Mouse (Mus musculus): ENCODE results near the gene 6430628N08Rik. TPM values are rescaled to one million over a fixed set of nuclear protein-coding genes. Genes with fewer than 3 reads are reported as not detected.
A peak's percentile ranks its signal among the peaks of the same experiment; 100 is the strongest.

The 6430628N08Rik gene
- polyA plus RNA-seq, 1 experiment from 2014 or later: 0.48 TPM

- Histone ChIP-seq H3K4me3 (ENCODE audit: low read depth, low read length) (no peak overlapping the region), H3K36me3 (ENCODE audit: control insufficient read depth, insufficient read depth, low read length) (peaks cover 7% of the 10 kb centered on the region; the same call in 1 of the 2 replicates), H3K27ac (ENCODE audit: low read length) (peak overlapping the region; percentile 53; the same call in 1 of the 2 replicates), H3K9ac (ENCODE audit: low read depth, low read length) (no peak overlapping the region), H3K4me2 (ENCODE audit: low read length) (peak overlapping the region; percentile 3; the same call in 1 of the 2 replicates), H3K4me1 (ENCODE audit: control insufficient read depth, insufficient read depth, low read length) (peaks cover 35% of the 10 kb centered on the region), H3K9me3 (replicated peaks; ENCODE audit: control insufficient read depth, low read length, poor library complexity, severe bottlenecking) (no peaks in the 10 kb centered on the region), H3K27me3 (ENCODE audit: control insufficient read depth, insufficient read depth, low read depth, low read length) (no peaks in the 10 kb centered on the region)
- no peak for ATAC-seq
- 18% methylated on average over 9 of the region's 9 CpGs for WGBS
Measured at GRCm38 (mm10) chr4:115878828-115879227, 11.6 kb upstream of the 6430628N08Rik start.

GRCm38 (mm10) chr4:115881183-115881582 lies 9.3 kb upstream of the 6430628N08Rik start:
- Histone ChIP-seq H3K9ac (ENCODE audit: low read depth, low read length) (no peak overlapping the region), H3K4me1 (ENCODE audit: control insufficient read depth, insufficient read depth, low read length) (peaks cover 40% of the 10 kb centered on the region), H3K4me3 (ENCODE audit: low read depth, low read length) (no peak overlapping the region), H3K9me3 (replicated peaks; ENCODE audit: control insufficient read depth, low read length, poor library complexity, severe bottlenecking) (no peaks in the 10 kb centered on the region), H3K27me3 (ENCODE audit: control insufficient read depth, insufficient read depth, low read depth, low read length) (no peaks in the 10 kb centered on the region), H3K4me2 (ENCODE audit: low read length) (peak overlapping the region; percentile 13; the same call in 1 of the 2 replicates), H3K36me3 (ENCODE audit: control insufficient read depth, insufficient read depth, low read length) (no peaks in the 10 kb centered on the region; the same call in 1 of the 2 replicates), H3K27ac (ENCODE audit: low read length) (peak overlapping the region; percentile 58)
- peak; percentile 71 for ATAC-seq
- 5% methylated on average over 1 of the region's 1 CpGs for WGBS

- Histone ChIP-seq H3K27ac (ENCODE audit: low read length) (no peak overlapping the region), H3K4me2 (ENCODE audit: low read length) (no peak overlapping the region), H3K9ac (ENCODE audit: low read depth, low read length) (no peak overlapping the region), H3K4me3 (ENCODE audit: low read depth, low read length) (no peak overlapping the region), H3K27me3 (ENCODE audit: control insufficient read depth, insufficient read depth, low read depth, low read length) (no peaks in the 10 kb centered on the region), H3K4me1 (ENCODE audit: control insufficient read depth, insufficient read depth, low read length) (peaks cover 40% of the 10 kb centered on the region), H3K9me3 (replicated peaks; ENCODE audit: control insufficient read depth, low read length, poor library complexity, severe bottlenecking) (no peaks in the 10 kb centered on the region), H3K36me3 (ENCODE audit: control insufficient read depth, insufficient read depth, low read length) (no peaks in the 10 kb centered on the region)
- ATAC-seq: no peak
- WGBS: 63% methylated on average over 4 of the region's 4 CpGs
Measured at GRCm38 (mm10) chr4:115882195-115882594, 8.3 kb upstream of the 6430628N08Rik start.

- Histone ChIP-seq H3K9ac (ENCODE audit: low read depth, low read length) (no peak within 1 kb of the TSS), H3K9me3 (replicated peaks; ENCODE audit: control insufficient read depth, low read length, poor library complexity, severe bottlenecking) (no peaks in the 10 kb centered on the region), H3K4me3 (ENCODE audit: low read depth, low read length) (no peak within 1 kb of the TSS), H3K27me3 (ENCODE audit: control insufficient read depth, insufficient read depth, low read depth, low read length) (no peaks in the 10 kb centered on the region), H3K27ac (ENCODE audit: low read length) (no peak within 1 kb of the TSS), H3K4me1 (ENCODE audit: control insufficient read depth, insufficient read depth, low read length) (peaks cover 26% of the 10 kb centered on the region), H3K36me3 (ENCODE audit: control insufficient read depth, insufficient read depth, low read length) (no peaks in the 10 kb centered on the region), H3K4me2 (ENCODE audit: low read length) (no peak within 1 kb of the TSS)
- no peak for ATAC-seq
- WGBS: 70% methylated on average over 6 of the region's 6 CpGs
Measured at GRCm38 (mm10) chr4:115884022-115884421, 6.4 kb upstream of the 6430628N08Rik start, which contains the start of gene Kncn. TSS of gene Kncn (plus strand) at chr4:115884400.

GRCm38 (mm10) chr4:115885846-115886245 lies 4.6 kb upstream of the 6430628N08Rik start:
- Histone ChIP-seq H3K27me3 (ENCODE audit: control insufficient read depth, insufficient read depth, low read depth, low read length) (peaks cover 14% of the 10 kb centered on the region), H3K36me3 (ENCODE audit: control insufficient read depth, insufficient read depth, low read length) (no peaks in the 10 kb centered on the region), H3K9me3 (replicated peaks; ENCODE audit: control insufficient read depth, low read length, poor library complexity, severe bottlenecking) (no peaks in the 10 kb centered on the region), H3K4me2 (ENCODE audit: low read length) (no peak overlapping the region; the same call in 1 of the 2 replicates), H3K4me1 (ENCODE audit: control insufficient read depth, insufficient read depth, low read length) (peaks cover 24% of the 10 kb centered on the region), H3K27ac (ENCODE audit: low read length) (peak overlapping the region; percentile 40), H3K9ac (ENCODE audit: low read depth, low read length) (no peak overlapping the region), H3K4me3 (ENCODE audit: low read depth, low read length) (no peak overlapping the region)
- 69% methylated on average over 3 of the region's 3 CpGs for WGBS
- ATAC-seq: peak; percentile 81

- H3K4me1 ChIP-seq (ENCODE audit: control insufficient read depth, insufficient read depth, low read length): peaks cover 13% of the 10 kb centered on the region
- no peaks in the 10 kb centered on the region for H3K9me3 ChIP-seq (replicated peaks; ENCODE audit: control insufficient read depth, low read length, poor library complexity, severe bottlenecking)
- H3K4me2 ChIP-seq (ENCODE audit: low read length): no peak overlapping the region
- 55% methylated on average over 1 of the region's 1 CpGs for WGBS
- H3K27ac ChIP-seq (ENCODE audit: low read length): no peak overlapping the region
- H3K27me3 ChIP-seq (ENCODE audit: control insufficient read depth, insufficient read depth, low read depth, low read length): peaks cover 19% of the 10 kb centered on the region
- no peak for ATAC-seq
- H3K4me3 ChIP-seq (ENCODE audit: low read depth, low read length): no peak overlapping the region
- no peak overlapping the region for H3K9ac ChIP-seq (ENCODE audit: low read depth, low read length)
- H3K36me3 ChIP-seq (ENCODE audit: control insufficient read depth, insufficient read depth, low read length): no peaks in the 10 kb centered on the region
Measured at GRCm38 (mm10) chr4:115886875-115887274, 3.6 kb upstream of the 6430628N08Rik start.

- peak overlapping the region; percentile 54; the same call in 1 of the 2 replicates for H3K9ac ChIP-seq (ENCODE audit: low read depth, low read length)
- no peaks in the 10 kb centered on the region for H3K9me3 ChIP-seq (replicated peaks; ENCODE audit: control insufficient read depth, low read length, poor library complexity, severe bottlenecking)
- ATAC-seq: no peak
- 10% methylated on average over 6 of the region's 6 CpGs for WGBS
- H3K27ac ChIP-seq (ENCODE audit: low read length): no peak overlapping the region
- H3K4me2 ChIP-seq (ENCODE audit: low read length): peak overlapping the region; percentile 65
- peaks cover 10% of the 10 kb centered on the region for H3K4me1 ChIP-seq (ENCODE audit: control insufficient read depth, insufficient read depth, low read length)
- H3K4me3 ChIP-seq (ENCODE audit: low read depth, low read length): peak overlapping the region; percentile 35
- H3K36me3 ChIP-seq (ENCODE audit: control insufficient read depth, insufficient read depth, low read length): no peaks in the 10 kb centered on the region
- peaks cover 24% of the 10 kb centered on the region for H3K27me3 ChIP-seq (ENCODE audit: control insufficient read depth, insufficient read depth, low read depth, low read length)
Measured at GRCm38 (mm10) chr4:115890066-115890465, 399 bp upstream of the 6430628N08Rik start.

- Histone ChIP-seq H3K4me3 (ENCODE audit: low read depth, low read length) (no peak overlapping the region), H3K9ac (ENCODE audit: low read depth, low read length) (no peak overlapping the region), H3K4me1 (ENCODE audit: control insufficient read depth, insufficient read depth, low read length) (peaks cover 6% of the 10 kb centered on the region; the same call in 1 of the 2 replicates), H3K27ac (ENCODE audit: low read length) (no peak overlapping the region), H3K4me2 (ENCODE audit: low read length) (no peak overlapping the region), H3K27me3 (ENCODE audit: control insufficient read depth, insufficient read depth, low read depth, low read length) (peaks cover 45% of the 10 kb centered on the region), H3K36me3 (ENCODE audit: control insufficient read depth, insufficient read depth, low read length) (no peaks in the 10 kb centered on the region), H3K9me3 (replicated peaks; ENCODE audit: control insufficient read depth, low read length, poor library complexity, severe bottlenecking) (no peaks in the 10 kb centered on the region)
- ATAC-seq: no peak
- 8% methylated on average over 3 of the region's 3 CpGs for WGBS
Measured at GRCm38 (mm10) chr4:115894281-115894680, 3.8 kb downstream of the 6430628N08Rik start.

GRCm38 (mm10) chr4:115897901-115898631 lies 7.6 kb downstream of the 6430628N08Rik start:
- Histone ChIP-seq H3K9me3 (replicated peaks; ENCODE audit: control insufficient read depth, low read length, poor library complexity, severe bottlenecking) (no peaks in the 10 kb centered on the region), H3K27ac (ENCODE audit: low read length) (no peak overlapping the region), H3K9ac (ENCODE audit: low read depth, low read length) (peak overlapping the region; percentile 60), H3K27me3 (ENCODE audit: control insufficient read depth, insufficient read depth, low read depth, low read length) (peaks cover 42% of the 10 kb centered on the region), H3K4me3 (ENCODE audit: low read depth, low read length) (peak overlapping the region; percentile 41), H3K36me3 (ENCODE audit: control insufficient read depth, insufficient read depth, low read length) (no peaks in the 10 kb centered on the region), H3K4me2 (ENCODE audit: low read length) (peak overlapping the region; percentile 88), H3K4me1 (ENCODE audit: control insufficient read depth, insufficient read depth, low read length) (no peaks in the 10 kb centered on the region)
- peak; percentile 61 for ATAC-seq
- under 1% methylated on average over 56 of the region's 56 CpGs for WGBS
